Mouse (Mus musculus): ENCODE results near the gene Slc6a3. TPM values are rescaled to one million over a fixed set of nuclear protein-coding genes. Genes with fewer than 3 reads are reported as not detected.
A peak's percentile ranks its signal among the peaks of the same experiment; 100 is the strongest.

The Slc6a3 gene
- polyA plus RNA-seq, 1 experiment: not detected

DNA sequence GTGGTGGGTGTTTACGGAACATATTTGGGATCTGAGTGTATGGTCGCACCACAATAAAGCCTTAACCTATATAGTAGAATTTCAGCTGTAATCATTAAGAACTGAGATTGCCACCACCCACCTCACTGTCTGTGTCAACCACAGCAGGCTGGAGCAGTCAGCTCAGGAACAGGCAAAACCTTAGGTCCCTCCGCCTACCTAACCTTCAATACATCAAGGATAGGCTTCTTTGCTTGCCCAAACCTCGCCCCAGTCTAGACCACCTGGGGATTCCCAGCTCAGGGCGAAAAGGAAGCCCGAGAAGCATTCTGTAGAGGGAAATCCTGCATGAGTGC is 89.8 kb downstream of the Slc6a3 start:
- Histone ChIP-seq H3ac (ENCODE audit: control insufficient read depth, insufficient read length) (no peak overlapping the region), H3K4me3 (no peak overlapping the region), H3K4me2 (ENCODE audit: low read depth) (peak overlapping the region; percentile 42), H3K79me2 (ENCODE audit: control insufficient read depth, insufficient read depth) (no peaks in the 10 kb centered on the region), H3K36me3 (ENCODE audit: control insufficient read depth, insufficient read depth) (no peaks in the 10 kb centered on the region), H3K27me3 (ENCODE audit: control insufficient read depth, insufficient read depth, insufficient read length) (no peaks in the 10 kb centered on the region)
- TF ChIP-seq SRF (IDR thresholded peaks at IDR 0.05; ENCODE audit: control insufficient read depth, insufficient read length, low read depth): no peak
- no peak for TF ChIP-seq POLR2A (IDR thresholded peaks at IDR 0.05; ENCODE audit: insufficient read length, low read depth)
- TF ChIP-seq MYOG (IDR thresholded peaks at IDR 0.05; ENCODE audit: control insufficient read depth in 1 of 3, insufficient read depth in 1 of 3, insufficient read length in 2 of 3, low read depth in 2 of 3): no peak
- no peak for TF ChIP-seq CEBPB (IDR thresholded peaks at IDR 0.05; ENCODE audit: insufficient read depth, poor library complexity, severe bottlenecking)
- no peak for TF ChIP-seq POLR2AphosphoS2 (IDR thresholded peaks at IDR 0.05; ENCODE audit: insufficient read length, low read depth)
- TF ChIP-seq REST (IDR thresholded peaks at IDR 0.05; ENCODE audit: insufficient read depth, insufficient read length): no peak

DNA sequence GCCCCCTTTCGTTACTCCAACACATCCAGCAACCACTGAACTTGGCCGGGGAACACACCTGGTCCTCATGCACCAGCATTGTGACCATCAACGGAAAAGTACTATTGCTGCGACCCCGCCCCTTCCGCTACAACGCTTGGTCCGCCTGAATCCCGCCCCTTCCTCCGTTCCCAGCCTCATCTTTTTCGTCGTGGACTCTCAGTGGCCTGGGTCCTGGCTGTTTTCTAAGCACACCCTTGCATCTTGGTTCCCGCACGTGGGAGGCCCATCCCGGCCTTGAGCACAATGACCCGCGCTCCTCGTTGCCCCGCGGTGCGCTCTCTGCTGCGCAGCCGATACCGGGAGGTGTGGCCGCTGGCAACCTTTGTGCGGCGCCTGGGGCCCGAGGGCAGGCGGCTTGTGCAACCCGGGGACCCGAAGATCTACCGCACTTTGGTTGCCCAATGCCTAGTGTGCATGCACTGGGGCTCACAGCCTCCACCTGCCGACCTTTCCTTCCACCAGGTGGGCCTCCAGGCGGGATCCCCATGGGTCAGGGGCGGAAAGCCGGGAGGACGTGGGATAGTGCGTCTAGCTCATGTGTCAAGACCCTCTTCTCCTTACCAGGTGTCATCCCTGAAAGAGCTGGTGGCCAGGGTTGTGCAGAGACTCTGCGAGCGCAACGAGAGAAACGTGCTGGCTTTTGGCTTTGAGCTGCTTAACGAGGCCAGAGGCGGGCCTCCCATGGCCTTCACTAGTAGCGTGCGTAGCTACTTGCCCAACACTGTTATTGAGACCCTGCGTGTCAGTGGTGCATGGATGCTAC is 90.4 kb downstream of the Slc6a3 start, which contains the start of gene Tert:
Gene Tert (plus strand): TSS at position 167 of the 805 bp plus-strand sequence.
- Histone ChIP-seq H3K79me2 (ENCODE audit: control insufficient read depth, insufficient read depth) (no peaks in the 10 kb centered on the region), H3K4me2 (ENCODE audit: low read depth) (peak within 1 kb of the TSS; percentile 42), H3K4me3 (no peak within 1 kb of the TSS), H3ac (ENCODE audit: control insufficient read depth, insufficient read length) (no peak within 1 kb of the TSS), H3K36me3 (ENCODE audit: control insufficient read depth, insufficient read depth) (no peaks in the 10 kb centered on the region), H3K27me3 (ENCODE audit: control insufficient read depth, insufficient read depth, insufficient read length) (no peaks in the 10 kb centered on the region)
- TF ChIP-seq MYOG (IDR thresholded peaks at IDR 0.05; ENCODE audit: control insufficient read depth in 1 of 3, insufficient read depth in 1 of 3, insufficient read length in 2 of 3, low read depth in 2 of 3) (no peak), SRF (IDR thresholded peaks at IDR 0.05; ENCODE audit: control insufficient read depth, insufficient read length, low read depth) (no peak), REST (IDR thresholded peaks at IDR 0.05; ENCODE audit: insufficient read depth, insufficient read length) (no peak), CEBPB (IDR thresholded peaks at IDR 0.05; ENCODE audit: insufficient read depth, poor library complexity, severe bottlenecking) (no peak), MYOD1 (IDR thresholded peaks at IDR 0.05; ENCODE audit: control insufficient read depth in 1 of 3, insufficient read length in 2 of 3, low read depth in 2 of 3) (no peak), USF1 (IDR thresholded peaks at IDR 0.05; ENCODE audit: low read depth) (no peak), POLR2A (IDR thresholded peaks at IDR 0.05; ENCODE audit: insufficient read length, low read depth) (no peak), E2F4 (IDR thresholded peaks at IDR 0.05; ENCODE audit: insufficient read depth) (no peak), TCF12 (IDR thresholded peaks at IDR 0.05; ENCODE audit: insufficient read depth, poor library complexity, severe bottlenecking) (no peak), MAX (IDR thresholded peaks at IDR 0.05; ENCODE audit: low read depth) (no peak), TCF3 (IDR thresholded peaks at IDR 0.05; ENCODE audit: insufficient read length, low read depth) (no peak), POLR2AphosphoS2 (IDR thresholded peaks at IDR 0.05; ENCODE audit: insufficient read length, low read depth) (no peak)

Other genes starting within 250 kb of the Slc6a3 start
- gene Mrpl36, start 208.2 kb upstream of the Slc6a3 start, polyA plus RNA-seq (2012; fragmentation: generic; extraction: Trizol): 79.8 TPM
- gene Ndufs6, start 208.2 kb upstream of the Slc6a3 start, polyA plus RNA-seq (2012; fragmentation: generic; extraction: Trizol): 254 TPM
- gene Lpcat1, start 69.5 kb upstream of the Slc6a3 start, polyA plus RNA-seq (2012; fragmentation: generic; extraction: Trizol): 10.1 TPM
- 147 TPM for gene Clptm1l, start 67.3 kb downstream of the Slc6a3 start, polyA plus RNA-seq (2012; fragmentation: generic; extraction: Trizol)
- gene Tert, start 90.2 kb downstream of the Slc6a3 start, polyA plus RNA-seq (2012; fragmentation: generic; extraction: Trizol): 0.13 TPM
- not detected for gene Slc6a18, start 141.3 kb downstream of the Slc6a3 start, polyA plus RNA-seq (2012; fragmentation: generic; extraction: Trizol)
- 0.44 TPM for gene Slc6a19, start 168.1 kb downstream of the Slc6a3 start, polyA plus RNA-seq (2012; fragmentation: generic; extraction: Trizol)
- gene Slc12a7, start 196.3 kb downstream of the Slc6a3 start, polyA plus RNA-seq (2012; fragmentation: generic; extraction: Trizol): 25.7 TPM

Measured in myocyte (in vitro differentiated cells).